Mouse (Mus musculus): ENCODE results near the gene Zfp119b.
A peak's percentile ranks its signal among the peaks of the same experiment; 100 is the strongest.

Gene Zfp119b

DNA sequence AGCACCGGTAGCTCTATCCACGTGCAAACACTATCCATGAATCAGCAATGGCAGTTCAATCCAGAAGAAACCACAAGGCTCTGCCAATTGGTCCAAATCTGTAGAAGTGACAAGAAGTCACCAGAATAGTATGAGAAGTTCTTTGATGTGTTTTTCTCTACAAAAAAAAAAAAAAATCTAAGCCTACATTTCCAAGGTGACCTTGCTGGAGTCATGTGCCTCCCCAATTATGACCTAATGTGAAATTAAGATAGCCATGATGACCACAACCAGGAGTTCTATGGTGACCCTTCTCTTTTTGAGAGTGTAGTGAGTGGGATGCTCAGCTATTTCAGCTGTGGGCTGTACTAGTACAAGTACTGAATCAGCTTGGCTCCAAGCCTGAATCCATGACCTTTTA lies at the start of gene Zfp119b:
Zfp119b (minus strand) TSS at position 101 of the 400 bp plus-strand sequence.
- ATAC-seq (ENCODE audit: insufficient number of reproducible peaks, low FRiP score, low TSS enrichment), result no peak

DNA sequence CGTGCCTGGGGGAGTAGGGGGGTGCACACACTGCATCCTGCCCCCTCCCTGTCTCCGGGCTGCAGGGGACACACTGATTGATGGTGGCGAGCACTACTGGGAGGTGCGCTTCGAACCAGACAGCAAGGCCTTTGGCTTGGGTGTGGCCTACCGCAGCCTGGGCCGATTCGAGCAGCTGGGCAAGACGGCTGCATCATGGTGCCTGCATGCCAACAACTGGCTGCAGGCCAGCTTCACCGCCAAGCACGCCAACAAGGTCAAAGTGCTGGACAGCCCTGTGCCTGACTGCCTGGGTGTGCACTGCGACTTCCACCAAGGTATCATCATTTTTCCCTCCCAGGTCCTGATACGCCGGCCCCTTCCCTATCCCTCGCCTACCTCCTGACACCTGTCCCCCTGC lies 46.7 kb upstream of the Zfp119b start:
- ATAC-seq (ENCODE audit: insufficient number of reproducible peaks, low FRiP score, low TSS enrichment), result peak; percentile 42; the same call in 1 of the 2 replicates

DNA sequence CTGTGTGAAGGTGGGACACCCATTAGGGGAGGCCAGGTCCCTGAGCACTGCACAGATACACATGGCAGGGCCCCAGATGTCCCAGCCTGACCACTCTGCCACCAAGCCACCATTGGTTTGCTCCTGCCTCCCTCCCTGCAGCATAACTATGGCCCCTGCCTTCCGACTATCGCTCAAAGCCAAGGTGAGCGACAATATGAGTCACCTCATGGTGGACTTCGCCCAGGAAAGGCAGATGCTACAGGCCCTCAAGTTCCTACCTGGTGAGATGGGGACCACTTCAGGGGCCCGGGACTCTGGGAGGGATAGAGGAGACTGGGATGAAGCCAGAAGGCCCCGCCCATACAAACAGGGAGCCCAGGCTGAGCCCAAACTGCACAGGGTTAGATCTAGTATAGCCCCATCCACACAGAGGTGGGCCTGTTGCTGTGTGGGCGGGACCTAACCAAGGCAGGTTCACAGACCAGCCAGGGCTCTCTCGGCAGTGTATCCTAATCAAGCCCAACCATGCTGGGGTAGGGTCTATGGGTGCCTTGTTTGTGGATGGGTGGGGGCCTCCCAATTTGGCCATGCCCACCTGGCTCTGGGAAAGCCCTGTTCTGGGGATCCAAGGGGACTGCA lies 41.1 kb upstream of the Zfp119b start:
- no peak for ATAC-seq (ENCODE audit: insufficient number of reproducible peaks, low FRiP score, low TSS enrichment)

DNA sequence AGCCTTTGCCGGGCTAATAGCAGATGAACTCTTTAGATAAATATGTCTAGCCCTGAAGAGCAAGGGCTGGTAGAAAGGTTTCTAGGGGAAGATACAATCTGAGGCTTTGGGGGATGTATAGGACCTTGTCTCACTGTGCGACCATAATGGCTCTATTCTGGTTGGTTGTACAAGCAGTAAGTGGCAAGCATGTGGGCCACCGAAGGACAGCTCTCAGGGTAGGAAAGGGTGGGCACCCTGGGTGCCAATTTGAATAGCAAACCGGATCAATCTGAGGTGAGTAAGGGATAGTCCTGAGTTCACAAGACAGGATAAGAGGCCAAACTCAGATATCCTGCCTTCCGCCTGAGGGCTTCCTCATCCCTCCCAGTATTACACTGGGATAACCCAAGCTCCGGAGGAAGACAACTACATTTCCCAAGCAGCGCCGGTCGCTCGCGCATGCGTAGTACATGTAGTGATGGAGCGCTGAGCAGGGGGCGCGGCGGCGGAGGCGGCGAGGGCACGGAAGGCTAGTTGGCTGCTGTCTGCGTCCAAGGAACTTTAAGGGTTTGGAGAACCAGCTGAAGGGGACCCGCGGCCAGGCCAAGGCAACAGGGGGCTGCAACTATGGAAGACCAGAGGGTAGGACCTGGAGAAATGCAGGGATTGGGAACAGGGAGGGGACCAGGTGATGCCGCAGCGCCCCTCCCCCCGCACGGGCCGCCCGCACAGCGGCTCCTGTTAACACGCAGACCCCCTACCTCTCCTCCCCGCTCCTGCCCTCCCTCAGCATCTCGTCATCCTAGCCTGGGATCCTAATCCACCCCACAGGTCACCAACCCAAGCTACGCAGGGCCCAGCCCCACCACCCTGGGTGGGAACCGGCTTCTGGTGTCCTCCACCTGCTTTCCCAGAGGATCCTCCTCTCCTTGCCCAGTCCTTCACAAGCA lies 37.0 kb upstream of the Zfp119b start, which contains the start of gene Fsd1:
Fsd1 (plus strand) TSS at position 480 of the 932 bp plus-strand sequence.
- peak; percentile 83 for ATAC-seq (ENCODE audit: insufficient number of reproducible peaks, low FRiP score, low TSS enrichment)

DNA sequence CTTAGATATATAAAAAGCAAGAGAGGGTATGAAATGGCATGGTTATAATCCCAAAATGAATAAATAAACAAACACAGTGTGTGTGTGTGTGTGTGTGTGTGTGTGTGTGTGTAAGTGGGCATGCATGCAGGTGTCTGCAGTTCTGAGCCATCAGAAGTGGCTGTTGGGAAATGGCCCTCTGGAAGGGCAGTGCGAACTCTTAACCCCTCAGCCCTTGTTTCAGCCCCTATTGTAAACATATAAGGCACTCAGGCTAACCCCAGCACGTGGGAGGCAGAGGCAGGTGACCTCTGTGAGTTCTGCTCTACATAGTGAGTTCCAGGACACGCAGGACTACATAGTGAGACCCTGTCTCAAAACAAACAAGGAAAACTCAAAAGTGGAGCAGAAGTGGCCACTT lies 28.0 kb upstream of the Zfp119b start:
- no peak for ATAC-seq (ENCODE audit: insufficient number of reproducible peaks, low FRiP score, low TSS enrichment)

DNA sequence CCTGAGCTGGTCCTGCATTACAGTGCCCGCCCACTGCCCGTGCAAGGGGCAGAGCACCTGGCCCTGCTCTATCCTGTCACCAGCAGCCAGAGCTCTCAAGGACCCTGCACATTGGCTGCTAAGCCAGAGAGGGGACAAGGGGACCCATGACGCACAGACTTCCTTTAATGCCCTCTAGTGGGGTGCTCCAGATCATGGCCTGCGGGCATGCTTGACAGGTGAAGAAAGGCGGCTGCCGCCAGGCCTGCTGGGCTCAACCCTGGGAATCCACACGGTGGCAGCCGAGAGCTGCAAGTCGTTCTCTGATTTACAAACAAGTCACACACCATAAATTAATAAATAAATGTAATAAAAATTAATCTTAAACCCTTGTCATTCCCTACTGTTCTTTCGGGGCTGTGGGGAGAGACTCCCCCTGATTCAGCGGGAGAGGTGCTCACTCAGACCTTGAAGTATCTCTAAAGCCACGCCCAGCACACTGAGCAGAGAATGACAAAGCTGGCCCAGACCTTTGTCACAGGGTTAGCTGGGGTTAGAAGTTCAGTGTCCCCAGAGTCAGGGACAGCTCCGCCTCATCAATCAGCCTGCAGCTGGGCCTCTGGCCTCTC lies 27.1 kb upstream of the Zfp119b start:
- peak; percentile 54; the same call in 1 of the 2 replicates for ATAC-seq (ENCODE audit: insufficient number of reproducible peaks, low FRiP score, low TSS enrichment)

DNA sequence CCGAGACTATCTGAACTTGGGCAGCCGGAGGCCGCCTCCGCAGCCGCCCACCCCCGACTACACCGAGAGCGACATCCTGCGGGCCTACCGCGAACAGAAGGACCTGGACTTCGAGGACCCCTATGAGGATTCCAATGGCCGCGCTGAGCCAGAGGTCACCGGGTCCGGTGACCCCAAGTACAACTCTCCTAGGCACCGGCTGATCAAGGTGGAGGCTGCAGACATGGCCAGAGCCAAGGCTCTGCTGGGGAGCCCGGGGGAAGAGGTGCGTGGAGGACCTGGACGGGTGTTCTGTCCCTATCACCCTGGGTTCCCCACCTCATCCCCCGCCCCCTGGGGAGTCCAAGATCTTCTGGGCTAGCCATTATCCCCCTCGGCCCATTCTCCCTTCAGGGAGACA lies 22.2 kb upstream of the Zfp119b start:
- no peak for ATAC-seq (ENCODE audit: insufficient number of reproducible peaks, low FRiP score, low TSS enrichment)

DNA sequence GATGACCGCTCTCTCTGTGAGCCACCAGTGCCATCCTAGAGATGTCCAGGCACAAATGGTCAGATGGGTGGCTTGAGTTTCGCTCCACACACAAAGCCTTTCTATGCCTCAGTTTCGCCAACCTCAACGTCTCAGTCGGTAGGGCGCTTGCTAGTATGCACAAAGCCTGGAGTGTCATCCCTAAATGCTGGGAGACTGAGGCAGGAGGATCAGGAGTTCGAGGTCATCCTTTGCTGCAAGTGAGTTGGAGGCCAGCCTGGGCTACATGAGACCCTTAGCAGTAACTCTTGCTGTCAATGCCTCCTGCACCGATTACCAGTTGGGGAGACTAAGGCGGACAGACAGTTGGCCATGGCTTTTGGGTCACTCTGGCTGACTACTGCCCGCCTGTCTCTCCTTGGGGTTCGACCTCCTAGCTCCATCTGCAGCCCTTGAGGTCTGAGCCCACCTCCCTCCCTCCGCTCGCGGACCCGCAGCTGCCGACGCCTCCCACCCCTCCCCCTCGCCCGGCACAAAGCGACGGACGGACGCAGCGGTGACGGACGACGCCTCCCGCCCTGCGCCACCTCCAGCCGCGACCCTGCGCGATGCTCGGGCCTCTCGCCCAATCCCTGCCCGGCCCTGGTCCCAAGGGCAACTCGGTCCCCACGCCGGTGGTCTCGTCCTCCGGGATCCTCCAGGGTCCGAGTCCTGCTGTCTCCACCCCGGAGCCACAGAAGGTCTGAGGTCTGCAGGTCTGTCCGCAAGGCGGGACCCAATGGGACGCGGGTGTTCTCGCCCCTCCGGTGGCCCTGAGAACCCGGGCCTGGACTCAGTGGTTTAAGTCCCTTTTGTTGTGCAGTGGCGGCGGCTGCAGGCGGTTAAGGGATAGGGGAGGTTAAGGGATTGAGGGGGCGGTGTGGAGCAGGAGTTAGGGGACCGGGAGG lies 20.9 kb upstream of the Zfp119b start, which contains the start of gene Shd:
Shd (plus strand) TSS at position 502 of the 926 bp plus-strand sequence.
- 0 out of 2 replicates have a peak, but pooled peaks have one; percentile 36 for ATAC-seq (ENCODE audit: insufficient number of reproducible peaks, low FRiP score, low TSS enrichment)

DNA sequence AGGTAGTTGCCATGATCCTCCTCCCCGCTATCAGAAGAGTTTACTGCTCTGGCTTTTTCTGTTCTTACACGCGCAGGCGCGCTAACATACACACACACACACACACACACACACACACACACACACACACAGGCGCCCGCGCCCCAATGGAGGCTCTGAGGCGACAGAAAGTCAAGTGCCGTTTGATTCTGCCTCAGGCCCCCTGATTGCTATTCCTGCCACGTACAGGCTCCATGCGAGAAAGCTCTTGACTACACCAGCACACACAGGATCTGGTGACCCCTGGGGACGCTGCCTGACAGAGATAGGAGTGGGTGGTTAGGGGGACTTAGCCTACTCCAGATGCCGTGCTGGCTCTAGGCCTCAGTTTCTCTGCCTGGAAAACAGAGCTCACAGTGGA lies 20.3 kb upstream of the Zfp119b start:
- ATAC-seq (ENCODE audit: insufficient number of reproducible peaks, low FRiP score, low TSS enrichment), result no peak

DNA sequence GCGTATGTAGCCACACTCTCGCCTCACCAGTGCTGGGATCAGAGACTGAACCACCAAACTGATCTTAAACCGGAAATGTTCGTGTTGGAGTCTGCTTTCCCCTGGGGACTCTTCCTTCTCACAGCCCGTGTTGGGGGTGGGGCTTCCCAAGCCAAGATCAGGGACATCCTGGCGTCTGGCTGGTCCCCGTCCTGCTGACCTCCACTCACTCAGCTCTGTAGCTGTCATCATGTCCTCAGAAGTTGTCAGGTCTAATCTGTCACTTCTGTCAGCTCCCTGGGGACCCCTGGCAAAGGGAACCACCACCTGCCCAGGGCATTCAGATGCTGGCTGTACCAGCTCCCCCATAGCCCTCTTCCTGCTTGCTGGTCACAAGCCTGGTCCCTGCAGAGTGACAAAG lies 18.9 kb upstream of the Zfp119b start:
- no peak for ATAC-seq (ENCODE audit: insufficient number of reproducible peaks, low FRiP score, low TSS enrichment)

DNA sequence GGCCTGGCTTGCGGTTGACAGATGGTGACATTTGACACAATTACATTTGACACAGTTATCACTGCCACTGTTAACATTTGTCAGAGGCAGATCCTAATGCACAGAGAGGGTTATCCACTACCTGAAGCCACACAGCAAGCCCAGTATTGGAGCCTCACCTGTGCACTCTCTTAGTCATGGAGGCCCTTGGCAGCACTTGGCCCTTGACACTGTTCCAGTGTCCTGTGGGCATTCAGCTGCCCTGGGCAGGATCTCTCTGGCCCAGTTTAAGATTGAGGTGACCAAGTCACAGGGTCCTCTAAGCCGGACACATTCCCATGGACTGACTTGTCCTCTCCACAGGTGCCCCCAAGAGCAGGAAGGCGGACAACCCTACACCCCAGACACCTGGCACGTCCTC lies 17.9 kb upstream of the Zfp119b start:
- no peak for ATAC-seq (ENCODE audit: insufficient number of reproducible peaks, low FRiP score, low TSS enrichment)

DNA sequence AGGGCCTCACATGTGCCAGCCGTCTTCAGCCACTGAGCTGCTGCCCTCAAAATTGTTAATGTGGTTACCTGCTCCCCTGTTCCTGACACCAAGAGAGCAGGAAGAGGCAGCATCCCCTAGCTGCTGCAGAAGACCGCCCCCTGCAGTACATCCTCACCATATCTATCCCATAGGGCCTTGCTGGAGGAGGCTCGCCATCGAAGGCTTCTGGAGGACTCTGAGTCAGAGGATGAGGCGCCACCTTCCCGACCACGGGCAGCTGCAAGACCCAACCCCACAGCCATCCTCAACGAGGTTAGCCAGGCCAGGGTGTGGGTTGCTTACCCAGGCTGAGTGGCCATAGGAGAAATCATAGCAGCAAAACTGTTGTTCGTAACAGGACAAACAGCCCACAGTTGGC lies 15.7 kb upstream of the Zfp119b start:
- no peak for ATAC-seq (ENCODE audit: insufficient number of reproducible peaks, low FRiP score, low TSS enrichment)

DNA sequence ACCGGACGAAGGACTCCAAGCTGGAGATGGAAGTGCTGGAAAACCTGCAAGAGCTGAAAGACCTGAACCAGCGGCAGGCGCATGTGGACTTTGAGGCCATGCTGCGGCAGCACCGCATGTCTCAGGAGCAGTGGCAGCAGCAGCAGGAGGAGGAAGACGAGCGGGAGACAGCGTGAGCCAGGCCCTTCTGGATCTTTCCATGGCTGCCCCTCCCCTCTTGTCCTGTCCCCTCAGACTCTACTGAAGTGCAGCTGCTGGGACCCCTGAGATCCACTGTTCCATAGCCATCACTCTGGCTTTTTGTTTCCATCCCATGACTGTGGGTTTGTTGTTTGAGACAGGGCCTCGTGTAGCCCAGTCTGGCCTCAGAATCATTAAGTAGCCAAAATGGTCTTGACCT lies 15.2 kb upstream of the Zfp119b start:
- no peak for ATAC-seq (ENCODE audit: insufficient number of reproducible peaks, low FRiP score, low TSS enrichment)

DNA sequence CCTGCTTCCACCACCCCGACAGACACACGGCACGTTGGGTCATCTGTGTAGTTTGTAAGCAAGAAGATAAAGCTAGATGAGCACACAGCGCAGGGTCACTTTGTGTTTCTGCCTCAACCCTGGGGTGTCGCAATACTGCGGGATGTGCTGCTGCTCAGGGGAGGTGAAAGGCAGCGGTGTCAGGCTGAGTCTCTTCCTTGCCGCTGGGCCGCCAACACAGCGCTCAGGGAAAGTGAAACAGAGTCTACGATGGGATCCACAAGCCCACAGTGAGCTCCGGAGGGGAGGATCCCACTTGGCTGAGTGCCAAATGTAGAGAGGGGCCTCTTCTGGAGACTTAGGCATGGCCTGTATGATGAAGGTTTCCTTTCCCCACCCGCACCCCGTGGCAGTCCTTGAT lies 13.9 kb upstream of the Zfp119b start:
- no peak for ATAC-seq (ENCODE audit: insufficient number of reproducible peaks, low FRiP score, low TSS enrichment)

DNA sequence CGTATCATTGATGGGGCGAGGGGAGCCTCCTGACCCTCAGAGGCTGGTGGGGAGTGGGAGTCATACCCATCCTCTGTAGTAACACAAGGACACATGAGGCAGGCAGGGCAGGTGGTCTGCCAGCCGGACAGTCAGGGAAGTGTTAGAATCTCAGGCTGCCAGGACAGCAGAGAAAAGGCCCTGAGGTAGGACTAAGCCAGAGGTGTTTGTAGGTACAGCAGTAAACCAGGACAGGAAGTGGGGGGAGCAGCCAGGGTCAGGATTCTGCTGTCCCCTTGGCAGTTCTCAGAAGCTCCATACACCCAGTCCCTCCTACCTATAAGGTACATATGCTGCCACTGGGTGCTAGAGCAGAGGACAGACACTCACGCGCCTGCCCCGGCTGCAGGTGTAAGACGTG lies 12.3 kb upstream of the Zfp119b start:
- no peak for ATAC-seq (ENCODE audit: insufficient number of reproducible peaks, low FRiP score, low TSS enrichment)

DNA sequence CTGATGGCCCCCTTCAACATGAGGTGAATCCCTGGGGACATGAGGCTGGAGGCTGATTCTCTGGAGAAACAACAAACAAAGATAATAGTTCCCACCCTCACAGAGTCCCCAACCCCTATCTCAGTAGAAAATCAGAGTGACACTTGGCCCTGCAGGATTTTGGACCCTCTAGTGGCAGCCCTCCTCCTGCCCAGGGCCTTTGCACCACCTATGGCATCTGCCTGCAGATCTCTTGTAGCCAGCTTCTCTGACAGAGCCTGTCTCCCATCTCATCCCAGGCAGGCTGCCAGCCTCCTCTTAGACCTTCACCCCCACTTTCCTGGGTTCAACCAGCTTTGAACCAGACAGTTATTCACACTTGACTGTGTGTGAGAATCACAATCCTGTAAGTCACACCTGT lies 11.5 kb upstream of the Zfp119b start:
- no peak for ATAC-seq (ENCODE audit: insufficient number of reproducible peaks, low FRiP score, low TSS enrichment)

DNA sequence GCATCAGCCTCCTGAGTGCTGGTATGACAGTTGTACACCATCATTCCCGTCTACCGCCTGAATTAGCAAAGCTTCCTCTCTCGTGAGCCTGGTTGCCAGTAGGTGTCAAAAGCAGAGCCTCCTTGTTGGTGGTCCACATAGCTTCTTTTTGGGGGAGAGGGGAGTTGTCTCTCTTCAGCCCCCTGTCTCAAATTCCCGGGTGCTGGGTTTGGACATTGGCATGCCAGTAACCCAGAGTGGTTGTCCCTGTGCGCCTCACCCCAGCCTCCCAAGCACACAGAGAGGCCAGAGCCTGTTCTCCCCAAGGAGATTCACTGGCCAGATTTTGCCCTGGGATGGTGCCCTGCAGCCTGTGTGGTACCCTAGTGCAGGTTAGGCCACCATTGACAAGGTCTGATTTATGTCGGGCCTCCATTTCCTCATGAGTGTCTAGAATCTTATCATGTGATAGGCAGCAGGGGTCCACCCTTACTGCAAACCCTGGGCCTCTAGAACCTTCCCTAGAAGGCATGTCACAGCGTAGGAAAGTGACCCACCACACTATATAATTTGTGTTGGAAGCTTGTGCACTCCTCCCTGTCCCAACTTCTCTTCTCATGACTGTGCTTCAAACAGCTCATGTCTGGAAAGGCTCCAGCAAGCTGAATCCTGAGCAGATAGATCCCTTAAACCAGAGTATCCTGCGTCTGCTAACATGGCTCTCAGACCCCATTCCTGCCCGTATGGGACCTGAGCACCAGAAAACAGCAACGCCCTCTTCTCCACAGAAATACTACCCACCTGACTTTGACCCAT lies 10.8 kb upstream of the Zfp119b start:
- ATAC-seq (ENCODE audit: insufficient number of reproducible peaks, low FRiP score, low TSS enrichment), result no peak

DNA sequence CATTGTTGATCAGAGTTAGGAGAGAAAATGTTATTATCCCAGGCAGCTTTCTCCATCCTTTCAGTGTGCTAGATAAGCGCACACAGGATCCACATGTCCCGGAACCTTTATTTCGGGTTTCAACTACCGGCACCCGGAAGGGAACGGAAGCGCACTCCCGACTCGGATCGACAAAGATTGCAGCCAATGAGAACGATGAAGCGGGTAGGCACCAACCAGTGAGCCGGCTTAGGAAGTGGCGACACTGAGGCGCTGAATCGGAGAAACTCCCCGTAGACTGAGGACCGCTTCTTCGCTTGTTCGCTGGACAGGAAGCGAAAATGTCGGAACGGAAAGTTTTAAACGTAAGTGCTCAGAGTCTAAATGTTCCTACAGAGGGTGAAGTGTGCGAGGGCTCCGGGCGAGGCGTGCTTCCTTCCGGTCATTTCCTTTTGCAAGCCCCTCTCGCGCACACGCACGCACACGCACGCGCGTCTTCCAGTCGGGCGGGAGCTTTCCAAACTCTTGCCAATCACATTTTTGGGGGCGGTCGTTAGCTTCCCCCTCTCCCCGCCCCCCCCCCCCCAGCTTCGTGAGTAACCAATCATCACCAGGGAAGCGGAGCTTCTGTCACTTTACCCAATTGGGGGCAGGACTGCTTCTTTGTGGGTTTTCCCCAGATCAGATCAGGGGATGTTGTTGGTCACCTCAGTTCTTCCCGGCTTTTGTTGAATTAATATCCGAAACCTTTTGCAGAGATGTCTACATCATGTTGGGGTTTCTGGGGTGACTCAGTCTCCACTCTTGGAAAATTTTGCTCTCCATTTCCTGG lies 9.8 kb upstream of the Zfp119b start, which contains the start of gene Yju2:
Yju2 (plus strand) TSS at position 182 of the 811 bp plus-strand sequence.
- ATAC-seq (ENCODE audit: insufficient number of reproducible peaks, low FRiP score, low TSS enrichment), result peak; percentile 85

DNA sequence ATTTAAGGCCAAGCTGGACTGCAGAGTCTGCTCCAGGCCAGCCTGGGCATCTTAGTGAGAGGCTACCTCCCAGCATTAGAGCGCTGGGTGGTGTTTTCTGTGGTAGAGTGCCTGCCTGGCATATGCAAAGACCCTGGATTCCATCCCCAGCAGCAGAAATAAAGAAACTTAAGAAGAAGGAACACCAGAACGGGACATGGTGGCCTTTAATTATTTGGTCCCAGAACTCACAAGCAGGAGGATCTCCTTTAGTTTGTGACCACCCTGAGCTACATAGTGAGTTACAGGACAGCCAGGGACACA lies 9.2 kb upstream of the Zfp119b start:
- no peak for ATAC-seq (ENCODE audit: insufficient number of reproducible peaks, low FRiP score, low TSS enrichment)
